Mouse (Mus musculus) adrenal gland, postnatal 25 days (tissue): ENCODE measurements around the gene Tbc1d2. TPM values are rescaled to one million over a fixed set of nuclear protein-coding genes. Genes with fewer than 3 reads are reported as not detected.
"Not testable (repeated sequence)": the region's sequence is repeated elsewhere in the genome, so short reads cannot be mapped to it uniquely, and the experiment has no call there.

ENCODE experiments used
- DNase-seq: peaks from one replicate; pipeline ENCODE4 v3.0.0; 2021; ENCODE audit warnings: mixed read lengths
- total RNA-seq: library from RNA; stranded (reverse); gene quantifications from 2 replicates; pipeline ENCODE4 v1.2.3, GENCODE M21; 2021

The Tbc1d2 gene
- total RNA-seq, 1 experiment from 2014 or later: 2.9 TPM

DNA sequence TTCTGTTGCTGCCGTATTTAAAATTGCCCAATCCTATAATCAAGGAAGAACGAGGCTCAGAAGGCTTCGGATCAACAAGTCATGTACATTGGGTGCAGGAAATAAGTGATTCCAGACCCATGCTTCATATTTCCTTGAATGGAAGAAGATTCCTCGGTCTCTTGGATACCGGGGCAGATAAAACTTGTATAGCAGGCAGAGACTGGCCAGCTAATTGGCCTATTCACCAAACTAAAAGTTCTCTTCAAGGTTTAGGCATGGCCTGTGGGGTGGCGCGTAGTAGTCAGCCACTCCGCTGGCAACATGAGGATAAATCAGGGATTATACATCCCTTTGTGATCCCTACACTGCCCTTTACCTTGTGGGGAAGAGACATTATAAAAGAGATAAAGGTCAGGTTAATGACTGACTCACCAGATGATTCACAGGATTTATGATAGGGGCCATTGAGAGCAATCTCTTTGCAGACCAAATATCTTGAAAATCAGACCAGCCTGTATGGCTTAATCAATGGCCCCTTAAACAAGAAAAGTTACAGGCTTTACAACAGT is 71.1 kb downstream of the Tbc1d2 start:
- DNase-seq: not testable (repeated sequence)

DNA sequence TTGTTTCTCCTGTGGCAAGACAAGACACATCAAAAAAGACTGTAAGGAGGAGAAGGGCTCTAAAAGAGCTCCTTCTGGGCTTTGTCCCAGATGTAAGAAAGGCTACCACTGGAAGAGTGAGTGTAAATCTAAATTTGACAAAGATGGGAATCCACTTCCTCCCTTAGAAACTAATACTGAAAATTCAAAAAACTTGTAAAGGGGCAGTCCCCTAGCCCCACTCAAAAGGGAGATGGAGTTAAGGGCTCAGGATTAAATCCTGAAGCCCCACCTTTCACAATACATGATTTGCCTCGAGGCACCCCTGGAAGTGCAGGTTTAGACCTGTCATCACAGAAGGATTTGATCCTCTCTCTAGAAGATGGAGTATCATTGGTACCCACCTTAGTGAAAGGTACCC is 71.8 kb downstream of the Tbc1d2 start:
- DNase-seq: no peak

DNA sequence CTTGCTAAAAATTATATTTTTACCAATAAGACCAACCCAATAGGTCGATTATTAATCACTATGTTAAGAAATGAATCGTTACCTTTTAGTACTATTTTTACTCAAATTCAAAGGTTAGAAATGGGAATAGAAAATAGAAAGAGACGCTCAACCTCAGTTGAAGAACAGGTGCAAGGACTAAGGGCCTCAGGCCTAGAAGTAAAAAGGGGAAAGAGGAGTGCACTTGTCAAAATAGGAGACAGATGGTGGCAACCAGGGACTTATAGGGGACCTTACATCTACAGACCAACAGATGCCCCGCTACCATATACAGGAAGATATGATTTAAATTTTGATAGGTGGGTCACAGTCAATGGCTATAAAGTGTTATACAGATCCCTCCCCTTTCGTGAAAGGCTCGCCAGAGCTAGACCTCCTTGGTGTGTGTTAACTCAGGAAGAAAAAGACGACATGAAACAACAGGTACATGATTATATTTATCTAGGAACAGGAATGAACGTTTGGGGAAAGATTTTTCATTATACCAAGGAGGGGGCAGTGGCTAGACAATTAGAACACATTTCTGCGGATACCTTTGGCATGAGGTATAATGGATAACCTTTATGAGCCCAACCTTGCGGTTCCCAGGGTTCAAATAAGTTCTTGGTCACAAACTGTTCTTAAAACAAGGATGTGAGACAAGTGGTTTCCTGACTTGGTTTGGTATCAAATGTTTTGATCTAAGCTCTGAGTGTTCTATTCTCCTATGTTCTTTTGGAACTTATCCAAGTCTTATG is 74.3 kb downstream of the Tbc1d2 start:
- DNase-seq: not testable (repeated sequence)

DNA sequence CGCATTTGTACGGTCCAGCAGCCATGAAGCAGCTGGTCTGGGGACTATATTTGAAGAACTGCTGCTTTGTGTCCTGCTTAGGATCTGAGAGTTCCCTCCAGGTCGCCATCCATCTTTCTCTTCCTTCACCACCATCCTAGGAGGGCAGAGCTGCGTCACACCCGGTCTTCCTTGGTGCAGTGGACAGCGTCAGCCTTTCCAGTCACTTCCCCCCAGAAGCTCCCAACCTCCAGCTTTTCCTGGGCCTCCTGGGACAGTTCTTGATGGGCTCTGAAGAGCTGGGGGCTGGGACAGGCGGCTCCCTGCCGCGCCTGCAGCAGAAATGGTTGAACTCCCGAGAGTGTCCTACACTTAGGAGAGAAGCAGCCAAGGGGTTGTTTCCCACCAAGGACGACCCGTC is 75.2 kb downstream of the Tbc1d2 start:
- no peak for DNase-seq

DNA sequence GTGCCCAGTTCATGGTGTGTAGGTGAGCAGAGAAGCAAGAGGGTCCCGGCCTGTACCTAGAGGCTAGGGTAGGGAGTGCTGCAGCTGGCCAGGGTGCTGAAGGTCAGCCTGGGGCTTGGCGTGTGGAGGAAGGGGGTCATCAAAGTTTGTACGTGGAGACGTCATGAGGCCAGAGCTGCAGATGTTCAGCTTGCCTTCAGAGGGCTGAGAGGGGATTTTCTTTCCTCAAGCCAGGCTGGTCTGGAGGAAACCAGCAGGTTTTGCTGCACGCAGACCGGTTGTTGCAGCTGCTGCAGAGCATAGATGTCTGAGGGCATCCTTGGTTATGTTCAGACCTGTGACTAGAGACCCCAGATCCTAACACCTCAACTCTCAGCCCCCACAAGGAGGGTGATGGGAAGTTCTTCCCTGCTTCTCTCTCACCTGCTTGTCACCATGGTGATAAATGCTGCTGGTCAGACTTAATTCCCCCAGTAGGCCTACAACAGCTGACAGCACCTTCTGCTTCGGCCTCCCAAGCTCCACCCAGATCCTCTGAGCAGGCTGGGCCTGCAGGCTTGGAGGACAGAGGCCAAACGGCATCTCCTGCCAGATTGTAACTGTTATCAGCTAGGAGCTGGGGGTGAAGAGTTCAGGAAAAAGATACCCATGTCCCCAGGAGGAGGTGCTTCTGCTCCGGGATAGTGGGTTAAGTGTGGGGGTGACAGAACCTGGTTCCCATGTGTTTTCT is 75.8 kb downstream of the Tbc1d2 start:
- DNase-seq: no peak

DNA sequence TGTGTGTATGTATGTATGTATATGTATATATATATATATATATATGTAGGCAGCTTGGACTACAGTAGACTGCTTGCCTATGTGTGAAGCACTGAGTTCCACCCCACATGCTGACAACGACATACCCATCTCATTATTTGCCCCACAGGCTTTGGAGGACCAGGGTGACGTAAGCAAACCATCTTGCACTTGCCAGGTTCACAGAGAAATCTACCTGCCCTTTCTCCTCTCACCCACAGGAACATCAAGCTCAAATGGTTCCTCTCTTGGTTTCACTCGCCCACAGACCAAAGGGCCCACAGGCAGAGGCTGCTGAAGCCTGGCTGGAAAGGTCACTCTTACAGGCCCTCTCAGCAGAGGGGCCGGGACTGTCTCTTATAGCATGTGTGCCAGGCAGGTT is 77.4 kb downstream of the Tbc1d2 start:
- DNase-seq: no peak

DNA sequence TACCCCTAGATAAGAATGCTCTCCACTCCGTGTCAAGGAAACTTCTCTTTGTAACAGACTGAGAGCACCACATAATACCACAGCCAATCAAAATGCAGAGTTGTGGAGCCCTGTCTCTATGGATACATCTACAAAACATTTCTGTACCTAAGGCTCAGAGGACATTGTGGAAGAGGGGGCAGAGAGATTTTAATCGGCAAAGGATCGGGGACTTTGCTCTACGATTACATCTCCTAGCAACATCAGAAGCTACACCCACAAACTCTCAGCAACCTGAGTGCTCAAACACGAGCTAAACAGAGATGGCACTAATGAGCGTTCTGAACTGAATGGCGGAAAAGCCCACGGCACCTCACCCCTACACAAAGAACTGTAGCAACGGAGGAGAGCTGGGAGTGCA is 78.3 kb downstream of the Tbc1d2 start:
- no peak for DNase-seq

DNA sequence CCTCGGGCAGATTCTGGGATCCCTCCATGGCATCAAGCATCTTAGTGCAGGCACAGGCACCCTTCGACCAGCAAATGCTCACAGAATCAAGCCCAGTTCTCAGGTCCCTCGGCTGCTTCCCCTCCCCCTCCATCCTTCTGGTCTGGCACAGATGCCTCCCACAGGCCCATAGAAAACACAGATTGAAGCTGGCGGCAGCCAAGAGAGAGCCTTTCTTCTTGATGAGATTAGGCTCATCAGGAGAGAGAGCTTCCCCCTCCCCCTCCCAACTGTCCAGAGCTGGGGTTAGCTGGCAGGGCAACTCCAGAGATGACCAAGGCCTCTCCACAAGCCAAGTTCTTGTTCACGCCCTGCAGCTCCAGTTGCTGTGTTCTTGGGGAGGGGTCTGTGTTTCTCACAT is 80.3 kb downstream of the Tbc1d2 start:
- no peak for DNase-seq

DNA sequence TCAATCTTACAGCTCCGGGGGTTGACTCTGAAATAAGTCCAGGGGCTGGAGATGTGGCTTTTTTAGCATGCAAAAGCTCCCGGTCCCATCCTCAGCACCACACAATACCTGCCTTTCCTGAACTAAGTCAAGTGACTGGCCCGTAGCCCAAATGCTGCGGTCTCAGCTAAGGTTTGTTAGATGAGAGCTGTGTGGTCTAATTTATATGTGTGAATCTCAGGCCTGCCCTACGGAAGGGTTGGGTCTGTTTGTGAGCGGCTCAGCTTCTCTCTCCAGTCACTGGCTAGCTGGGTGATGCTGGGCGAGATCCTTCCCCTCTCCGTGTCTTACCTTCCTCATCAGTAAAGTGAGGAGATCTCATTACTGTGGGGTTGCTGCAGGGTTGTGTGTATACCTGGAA is 81.8 kb downstream of the Tbc1d2 start:
- DNase-seq: no peak

DNA sequence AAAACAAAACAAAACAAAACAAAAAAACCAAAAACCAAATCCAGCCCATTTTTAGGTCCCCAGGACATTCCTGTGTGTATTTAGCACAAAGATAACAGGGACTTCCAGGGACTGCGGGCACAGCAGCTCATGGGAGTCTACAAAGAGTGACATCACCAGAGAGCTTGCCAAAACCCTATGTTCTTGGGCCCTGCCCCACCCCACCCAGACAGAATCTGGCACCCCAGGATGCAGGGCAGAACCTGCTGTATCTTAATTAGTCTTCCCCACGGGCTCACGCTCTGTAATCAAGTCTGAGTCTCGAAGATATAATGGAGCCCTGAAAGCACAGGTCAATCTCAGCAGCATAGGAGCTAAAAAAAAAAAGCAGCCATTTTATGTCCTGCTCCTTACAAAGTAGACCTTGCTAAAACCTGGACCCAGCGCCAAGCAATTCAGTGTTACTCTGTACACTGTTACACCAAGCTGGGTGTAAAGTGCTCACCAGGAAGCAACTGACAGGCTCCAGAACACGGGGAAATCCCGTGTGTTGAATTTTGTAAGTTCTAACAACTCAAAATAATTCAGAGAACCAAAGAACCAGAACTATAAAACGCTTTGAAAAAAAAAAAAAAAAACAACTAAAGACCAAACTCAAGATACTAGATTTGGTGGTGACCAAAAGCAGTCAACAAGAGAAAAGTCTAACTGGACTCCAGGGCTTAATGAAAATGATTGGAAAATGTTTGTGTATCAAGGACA is 82.9 kb downstream of the Tbc1d2 start:
- DNase-seq: no peak

DNA sequence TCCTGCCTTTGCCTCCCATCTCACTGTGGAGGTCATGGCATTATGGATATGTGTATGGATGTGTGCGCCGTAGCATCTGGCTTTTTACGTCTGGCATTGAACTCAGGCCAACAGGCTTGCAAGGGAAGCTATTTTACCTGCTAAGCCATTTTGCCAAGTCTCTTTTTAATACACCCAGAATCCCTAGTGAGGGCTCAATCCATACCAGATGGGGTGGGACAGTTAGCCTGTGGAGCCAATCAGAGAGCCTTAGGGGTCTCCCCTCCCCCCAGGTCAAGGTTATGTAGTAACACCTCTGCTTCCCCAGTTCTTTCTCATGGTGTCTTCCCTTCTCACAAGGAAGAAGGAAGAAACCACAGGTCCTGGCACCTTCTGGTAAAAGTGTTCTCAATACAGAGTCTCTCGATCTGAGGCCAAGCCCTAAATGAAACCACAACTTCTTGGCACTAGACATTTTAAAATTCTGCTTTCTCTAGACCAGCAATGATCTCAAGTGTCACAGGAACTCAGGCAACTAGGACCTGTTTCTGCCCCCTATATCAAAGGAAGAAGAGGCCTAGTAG is 84.5 kb downstream of the Tbc1d2 start:
- no peak for DNase-seq

DNA sequence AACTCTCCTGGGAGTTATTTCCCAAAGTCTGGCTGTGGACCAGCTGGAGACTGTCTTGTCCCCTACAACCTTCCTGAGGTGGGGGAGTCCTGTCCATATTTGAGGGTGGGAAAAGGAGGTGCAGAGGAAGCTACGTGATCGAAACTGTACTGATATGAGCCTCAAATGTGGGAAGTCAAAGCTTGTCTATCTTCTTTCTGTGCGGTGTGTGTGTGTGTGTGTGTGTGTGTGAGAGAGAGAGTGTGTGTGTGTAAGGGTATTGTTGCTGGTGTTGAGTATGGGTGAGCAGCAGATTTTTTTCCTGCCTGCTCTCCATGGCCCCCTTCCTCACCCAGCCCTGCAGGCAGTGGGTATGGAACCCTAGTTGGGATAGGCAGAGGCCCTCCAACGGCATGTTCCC is 85.8 kb downstream of the Tbc1d2 start:
- DNase-seq: no peak

DNA sequence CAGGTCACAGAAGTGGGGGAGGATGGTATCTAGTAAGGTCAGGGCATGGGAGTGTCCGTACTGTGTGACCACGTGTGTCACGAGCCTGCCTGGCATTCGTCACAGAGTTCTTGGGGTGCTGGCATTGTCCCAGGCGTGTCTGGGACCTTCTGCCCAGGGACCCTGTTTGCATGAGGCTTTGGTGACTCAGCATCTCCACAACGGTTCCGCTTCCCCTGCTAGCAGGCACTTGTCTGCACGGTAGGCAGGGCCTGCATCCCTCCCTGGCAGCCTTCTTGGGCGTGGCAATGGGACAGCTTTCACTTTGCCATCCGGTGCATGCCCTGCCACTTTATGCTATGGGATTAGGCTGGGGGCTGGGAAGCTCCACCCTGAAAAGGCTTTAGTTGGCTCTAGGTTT is 86.2 kb downstream of the Tbc1d2 start:
- DNase-seq: peak; percentile 50

DNA sequence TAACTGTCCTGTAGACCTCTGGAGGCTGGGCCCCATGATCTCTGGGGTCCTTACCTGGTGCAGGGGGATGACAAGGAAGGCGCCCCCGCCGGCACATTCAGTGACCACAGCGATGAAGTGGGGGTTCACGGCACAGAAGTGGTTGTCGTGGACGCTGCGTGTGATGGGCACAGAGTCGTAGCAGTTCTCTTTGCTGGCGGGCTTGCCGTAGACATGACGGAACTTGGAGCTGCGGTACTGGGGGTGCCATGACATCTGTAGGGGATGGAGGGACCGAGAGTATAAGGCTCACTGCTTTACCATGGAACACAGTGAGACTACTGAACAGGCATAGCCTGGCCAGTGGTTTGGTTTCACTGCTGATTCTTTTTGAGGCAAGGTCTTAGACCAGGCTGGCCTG is 87.2 kb downstream of the Tbc1d2 start:
- no peak for DNase-seq

DNA sequence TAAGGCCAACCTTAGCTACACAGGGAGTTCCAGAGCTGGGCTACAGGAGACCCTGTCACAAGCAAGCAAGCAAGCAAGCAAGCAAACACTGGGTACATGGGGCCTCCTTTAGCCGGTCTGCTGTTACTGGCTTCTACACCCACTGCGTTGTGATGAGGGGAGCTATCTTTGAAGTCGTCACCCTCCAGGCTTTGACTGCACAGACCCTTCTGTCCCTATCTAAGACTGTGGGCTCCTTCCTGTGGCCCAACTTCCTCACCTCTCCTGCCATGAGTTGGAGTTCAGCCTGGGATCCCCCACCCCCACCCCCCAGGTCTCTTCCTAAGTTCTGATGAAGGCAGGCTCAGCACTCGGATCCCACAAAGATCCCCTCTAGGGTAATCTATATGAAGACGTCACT is 88.0 kb downstream of the Tbc1d2 start:
- DNase-seq: no peak

DNA sequence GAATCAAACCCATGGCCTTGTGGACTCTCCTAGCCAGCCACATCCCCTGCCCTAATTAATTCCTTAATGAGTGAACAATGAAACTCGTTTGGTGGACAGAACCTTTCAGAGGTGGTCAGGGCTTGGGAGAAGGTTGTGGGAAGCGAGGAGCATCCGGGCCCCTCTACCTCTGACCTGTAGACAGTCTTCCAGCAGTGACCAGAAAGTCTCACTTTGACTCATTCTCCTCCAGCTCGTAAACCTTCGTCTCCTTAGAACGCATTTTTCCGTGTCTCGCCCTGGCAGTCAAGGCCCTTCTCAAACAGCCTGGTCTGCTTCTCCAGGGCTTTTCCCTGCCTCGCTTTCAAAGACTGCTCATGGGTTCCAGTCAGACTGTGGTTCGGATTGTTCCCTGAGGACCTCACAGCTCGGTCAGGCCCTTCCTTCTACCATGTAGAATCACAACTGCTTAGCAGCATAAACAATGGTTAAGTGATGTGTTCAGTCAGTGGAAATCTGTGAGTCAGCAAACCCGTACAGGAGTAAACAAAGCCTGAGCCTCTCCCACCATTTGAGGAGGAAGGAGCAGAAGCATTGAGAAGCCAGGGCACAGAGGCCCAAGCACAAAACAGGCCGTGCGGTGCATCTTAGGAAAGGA is 89.8 kb downstream of the Tbc1d2 start:
- DNase-seq: no peak

DNA sequence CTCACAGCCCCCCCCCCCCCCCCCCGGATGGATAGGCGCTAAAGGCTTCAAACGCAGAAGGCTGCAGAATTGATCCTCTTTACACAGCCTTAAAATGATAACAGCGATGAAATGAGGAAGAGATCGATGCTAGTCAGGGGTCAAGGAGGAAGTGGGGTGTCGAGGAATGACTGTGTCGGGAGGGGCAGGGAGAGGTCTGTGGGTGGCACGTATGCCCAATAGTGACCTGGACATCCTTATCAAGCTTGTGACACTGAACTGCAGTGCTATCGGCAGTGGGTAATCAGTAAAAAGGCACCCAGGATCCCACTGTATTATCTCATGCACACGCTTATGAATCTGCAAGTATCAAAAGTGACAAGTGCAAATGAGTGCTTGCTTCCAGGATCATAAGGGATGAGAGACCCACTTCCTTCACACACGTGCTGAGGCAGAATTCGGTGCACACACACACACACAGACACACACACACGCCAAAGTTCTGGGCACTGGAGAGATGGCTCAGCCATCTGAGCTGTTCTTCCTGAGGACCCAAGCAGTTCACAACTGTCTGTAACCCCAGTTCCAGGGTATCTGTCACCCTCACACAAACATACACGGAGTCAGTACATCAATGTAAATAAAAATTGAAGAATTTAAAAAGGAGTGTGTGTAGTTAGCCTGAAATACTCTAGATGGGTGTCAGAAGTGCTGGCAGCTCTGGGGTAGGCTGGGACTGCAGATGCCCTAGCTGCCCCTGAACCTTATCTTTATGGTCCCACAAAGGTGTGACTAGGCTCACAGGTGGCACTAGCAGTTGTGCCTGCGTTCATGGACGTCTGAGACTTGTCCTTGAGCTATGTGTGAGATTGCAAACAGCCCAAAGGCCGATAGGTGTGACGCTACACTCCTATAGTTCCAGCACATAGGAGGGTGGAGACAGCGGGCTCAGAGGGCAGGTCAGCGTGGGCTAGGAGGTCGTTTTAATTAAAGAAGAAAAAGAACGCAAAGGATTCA is 91.0 kb downstream of the Tbc1d2 start:
- DNase-seq: no peak

DNA sequence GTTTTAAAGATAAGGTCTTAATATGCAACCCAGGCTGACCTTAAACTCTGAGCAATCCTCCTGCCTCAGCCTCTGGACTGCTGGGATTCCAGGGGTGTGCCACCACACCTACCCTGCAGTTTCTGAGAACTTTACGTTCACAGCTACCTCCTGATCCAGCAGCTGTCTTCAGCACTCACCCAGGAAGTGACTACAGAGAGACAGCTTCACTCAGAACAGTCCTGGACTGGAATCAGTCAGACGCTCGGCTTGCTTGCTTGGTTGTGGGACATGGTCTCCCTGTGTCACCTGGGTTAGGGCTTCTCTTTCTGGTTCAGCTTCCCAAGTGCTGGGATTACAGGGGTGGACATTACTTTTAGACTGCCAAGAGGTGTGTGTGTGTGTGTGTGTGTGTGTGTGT is 93.1 kb downstream of the Tbc1d2 start:
- no peak for DNase-seq

DNA sequence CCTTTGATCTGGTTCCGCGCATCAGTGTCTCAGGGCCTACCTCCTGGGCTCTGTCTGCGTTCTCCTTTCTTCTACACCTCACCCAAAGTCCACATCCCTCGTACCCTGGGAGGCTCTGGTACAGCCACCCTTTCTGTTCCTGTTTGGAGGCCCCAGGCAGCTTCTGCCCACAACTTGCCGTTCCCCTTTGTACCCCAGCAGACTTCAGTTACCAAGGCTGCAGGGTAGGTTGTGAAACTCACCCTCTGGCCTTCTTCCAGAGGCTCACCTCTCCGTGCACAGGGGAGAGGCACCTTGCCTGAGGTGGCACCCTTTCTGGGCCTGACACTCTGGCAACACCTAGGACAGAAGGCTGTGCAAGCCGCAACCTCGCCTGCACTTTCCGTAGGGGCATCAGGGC is 94.2 kb downstream of the Tbc1d2 start:
- no peak for DNase-seq
